Mouse (Mus musculus): ENCODE measurements at regions not wholly inside any gene's neighbourhood (a gene's known extent, or its start where the extent isn't known, plus 50 kb on each side); places are given as distances from the start of the nearest gene placed in this dataset.

DNA sequence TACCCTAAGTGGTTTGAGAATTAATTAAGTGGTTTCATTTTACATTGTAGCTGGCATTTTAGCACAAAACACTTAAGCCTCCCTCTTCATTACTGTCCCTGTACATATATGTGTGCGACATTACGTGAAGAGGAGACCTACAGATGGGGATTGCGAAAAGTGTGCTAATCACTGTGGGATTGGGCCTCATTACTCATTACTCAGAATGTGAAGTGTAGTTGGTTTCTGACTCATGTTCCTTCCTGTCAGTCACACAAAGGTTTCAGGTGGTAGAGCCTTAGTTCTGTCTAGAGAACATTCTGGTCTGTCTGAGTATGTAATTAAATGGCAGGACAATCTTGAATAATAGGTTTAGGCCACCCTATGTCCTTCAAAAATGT lies 349.0 kb upstream of the Adgrl2 start:
- Histone ChIP-seq H3K36me3 (ENCODE audit: control insufficient read depth, insufficient read depth, low read length) (no peaks in the 10 kb centered on the region), H3K4me1 (replicated peaks; ENCODE audit: control insufficient read depth, insufficient read depth, low read length) (no peaks in the 10 kb centered on the region), H3K27me3 (ENCODE audit: control insufficient read depth, insufficient read depth, low read length) (no peaks in the 10 kb centered on the region), H3K4me3 (ENCODE audit: low read depth, low read length) (no peak overlapping the region), H3K4me2 (replicated peaks; ENCODE audit: low read depth, low read length) (no peak overlapping the region), H3K9ac (ENCODE audit: low read depth, low read length) (no peak overlapping the region), H3K27ac (ENCODE audit: low read depth, low read length) (no peak overlapping the region), H3K9me3 (ENCODE audit: control insufficient read depth, low read length) (no peaks in the 10 kb centered on the region)
- ATAC-seq (ENCODE audit: low FRiP score) = no peak
- no peak for DNase-seq (ENCODE audit: low spot score)
- 98% methylated on average over 3 of the region's 3 CpGs for WGBS

DNA sequence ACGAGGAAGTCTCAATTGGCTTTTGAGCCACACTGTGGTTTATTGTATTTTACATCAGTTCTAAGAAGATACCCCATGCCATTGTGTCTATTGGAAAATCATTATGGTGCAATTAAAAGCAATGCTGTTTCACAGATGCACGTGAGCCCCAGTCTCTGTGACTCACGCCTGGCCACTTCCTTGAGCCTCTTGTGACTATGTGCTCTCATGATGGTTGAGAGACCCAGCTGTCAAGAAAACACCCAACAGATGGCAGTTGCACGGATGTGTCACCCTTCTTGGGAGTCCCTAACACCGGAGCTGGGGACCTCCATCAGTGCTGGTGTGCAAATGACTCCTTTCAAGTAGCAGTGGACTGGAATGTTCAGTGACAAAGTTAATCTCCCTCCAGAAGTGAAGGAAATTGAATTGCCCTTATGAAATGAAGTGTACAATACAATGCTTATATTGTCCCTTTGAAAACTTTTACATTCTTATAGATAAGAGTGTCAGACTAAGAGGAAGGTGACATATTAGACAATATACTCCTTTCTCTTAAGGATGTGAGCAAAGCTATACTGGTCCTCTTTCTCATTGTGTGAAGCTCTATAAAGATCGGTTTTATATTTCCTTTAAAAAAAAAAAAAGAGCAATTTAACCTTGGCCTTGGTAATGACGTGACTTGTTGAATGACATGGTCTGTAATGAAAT lies 348.5 kb upstream of the Adgrl2 start:
- ATAC-seq (ENCODE audit: low FRiP score) (no peak), DNase-seq (ENCODE audit: low spot score) (no peak)
- WGBS = 81% methylated on average over 7 of the region's 7 CpGs
- H3K27me3 ChIP-seq (ENCODE audit: control insufficient read depth, insufficient read depth, low read length) = peaks cover under 1% of the 10 kb centered on the region; the same call in 1 of the 2 replicates
- H3K9me3 ChIP-seq (ENCODE audit: control insufficient read depth, low read length) = no peaks in the 10 kb centered on the region
- H3K4me1 ChIP-seq (replicated peaks; ENCODE audit: control insufficient read depth, insufficient read depth, low read length) = no peaks in the 10 kb centered on the region
- H3K4me3 ChIP-seq (ENCODE audit: low read depth, low read length) = no peak overlapping the region
- no peak overlapping the region for H3K27ac ChIP-seq (ENCODE audit: low read depth, low read length)
- H3K9ac ChIP-seq (ENCODE audit: low read depth, low read length) = no peak overlapping the region
- no peak overlapping the region for H3K4me2 ChIP-seq (replicated peaks; ENCODE audit: low read depth, low read length)
- H3K36me3 ChIP-seq (ENCODE audit: control insufficient read depth, insufficient read depth, low read length) = no peaks in the 10 kb centered on the region

DNA sequence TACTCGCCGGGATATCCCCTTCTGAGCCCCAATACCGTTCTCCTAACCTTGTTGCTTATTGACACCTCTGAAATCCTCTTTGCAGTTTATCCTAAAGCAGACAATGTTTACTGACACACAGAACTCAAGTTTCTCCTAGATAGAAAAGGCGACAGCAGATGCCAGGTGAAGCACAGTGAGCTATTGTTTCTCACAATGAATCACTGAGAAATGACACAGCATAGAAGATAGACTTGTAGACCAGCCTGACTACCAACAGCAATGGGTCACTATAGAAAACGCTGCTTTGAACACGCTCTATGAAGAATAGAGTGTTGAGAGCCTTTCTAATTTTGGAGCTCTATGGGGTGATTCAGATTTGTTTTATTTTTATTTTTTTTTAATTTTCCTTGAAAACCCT lies 344.9 kb upstream of the Adgrl2 start:
- H3K36me3 ChIP-seq (ENCODE audit: control insufficient read depth, insufficient read depth, low read length) = no peaks in the 10 kb centered on the region
- no peak overlapping the region for H3K27ac ChIP-seq (ENCODE audit: low read depth, low read length)
- no peaks in the 10 kb centered on the region for H3K9me3 ChIP-seq (ENCODE audit: control insufficient read depth, low read length)
- no peak overlapping the region for H3K4me3 ChIP-seq (ENCODE audit: low read depth, low read length)
- no peak overlapping the region for H3K9ac ChIP-seq (ENCODE audit: low read depth, low read length)
- no peak overlapping the region for H3K4me2 ChIP-seq (replicated peaks; ENCODE audit: low read depth, low read length)
- H3K4me1 ChIP-seq (replicated peaks; ENCODE audit: control insufficient read depth, insufficient read depth, low read length) = peaks cover 2% of the 10 kb centered on the region
- WGBS = 80% methylated on average over 6 of the region's 6 CpGs
- H3K27me3 ChIP-seq (ENCODE audit: control insufficient read depth, insufficient read depth, low read length) = peaks cover 4% of the 10 kb centered on the region; the same call in 1 of the 2 replicates
- ATAC-seq (ENCODE audit: low FRiP score) (no peak), DNase-seq (ENCODE audit: low spot score) (no peak)

DNA sequence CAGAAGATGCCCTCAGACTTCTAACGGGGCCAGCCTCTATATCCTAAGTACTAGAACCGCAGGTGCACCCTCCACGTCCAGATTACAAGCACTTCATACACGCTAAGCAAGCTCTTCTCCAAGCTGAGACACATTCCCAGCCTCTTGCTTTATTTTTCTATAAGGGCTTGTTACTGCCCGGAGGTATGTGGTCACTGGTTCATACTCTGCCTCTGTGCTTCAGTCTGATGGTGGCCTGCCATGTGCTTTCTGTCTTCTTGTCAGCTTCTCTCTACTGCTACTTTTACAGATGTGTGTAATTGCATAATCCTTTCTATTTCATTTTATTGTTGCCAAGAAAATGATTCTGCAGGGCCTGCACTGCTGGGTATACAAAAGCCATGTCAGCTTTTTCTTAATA lies 343.3 kb upstream of the Adgrl2 start:
- ATAC-seq (ENCODE audit: low FRiP score) = no peak
- H3K9me3 ChIP-seq (ENCODE audit: control insufficient read depth, low read length) = no peaks in the 10 kb centered on the region

DNA sequence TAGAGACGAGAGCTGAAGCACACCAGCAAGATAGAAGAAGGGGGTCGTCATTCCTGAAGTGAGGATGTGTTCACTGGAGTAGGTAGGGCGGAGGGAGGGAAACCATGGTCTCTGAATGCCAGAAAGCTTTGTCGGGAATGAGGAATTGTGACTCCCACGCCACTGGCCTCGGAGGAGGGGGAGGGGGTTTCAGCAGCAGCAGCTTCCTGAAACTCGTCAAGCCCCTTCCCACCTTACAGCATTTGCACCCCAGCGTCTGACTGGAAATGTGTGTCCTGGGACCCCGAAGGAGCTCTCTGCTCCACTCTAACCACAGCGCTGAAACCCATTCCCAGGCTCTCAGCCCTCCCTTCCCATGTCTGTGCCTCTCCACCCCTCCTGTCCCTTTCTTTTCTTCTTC lies 342.8 kb upstream of the Adgrl2 start:
- H3K4me1 ChIP-seq (replicated peaks; ENCODE audit: control insufficient read depth, insufficient read depth, low read length) = peaks cover 2% of the 10 kb centered on the region
- H3K36me3 ChIP-seq (ENCODE audit: control insufficient read depth, insufficient read depth, low read length) = no peaks in the 10 kb centered on the region
- H3K9me3 ChIP-seq (ENCODE audit: control insufficient read depth, low read length) = no peaks in the 10 kb centered on the region
- no peak overlapping the region for H3K4me3 ChIP-seq (ENCODE audit: low read depth, low read length)
- H3K4me2 ChIP-seq (replicated peaks; ENCODE audit: low read depth, low read length) = no peak overlapping the region
- WGBS = 35% methylated on average over 10 of the region's 10 CpGs
- H3K27ac ChIP-seq (ENCODE audit: low read depth, low read length) = no peak overlapping the region
- DNase-seq (ENCODE audit: low spot score) (no peak), ATAC-seq (ENCODE audit: low FRiP score) (no peak)
- peaks cover 4% of the 10 kb centered on the region; the same call in 1 of the 2 replicates for H3K27me3 ChIP-seq (ENCODE audit: control insufficient read depth, insufficient read depth, low read length)
- no peak overlapping the region for H3K9ac ChIP-seq (ENCODE audit: low read depth, low read length)

More for the DNA sequence above, 343.3 kb upstream of the Adgrl2 start:
- H3K27ac ChIP-seq (ENCODE audit: low read depth, low read length) = no peak overlapping the region
- H3K4me1 ChIP-seq (replicated peaks; ENCODE audit: control insufficient read depth, insufficient read depth, low read length) = peaks cover 2% of the 10 kb centered on the region
- 75% methylated on average over 5 of the region's 5 CpGs for WGBS
- H3K4me3 ChIP-seq (ENCODE audit: low read depth, low read length) = no peak overlapping the region
- no peak overlapping the region for H3K9ac ChIP-seq (ENCODE audit: low read depth, low read length)
- H3K27me3 ChIP-seq (ENCODE audit: control insufficient read depth, insufficient read depth, low read length) = peaks cover 4% of the 10 kb centered on the region; the same call in 1 of the 2 replicates
- H3K36me3 ChIP-seq (ENCODE audit: control insufficient read depth, insufficient read depth, low read length) = no peaks in the 10 kb centered on the region
- no peak overlapping the region for H3K4me2 ChIP-seq (replicated peaks; ENCODE audit: low read depth, low read length)
- no peak for DNase-seq (ENCODE audit: low spot score)

DNA sequence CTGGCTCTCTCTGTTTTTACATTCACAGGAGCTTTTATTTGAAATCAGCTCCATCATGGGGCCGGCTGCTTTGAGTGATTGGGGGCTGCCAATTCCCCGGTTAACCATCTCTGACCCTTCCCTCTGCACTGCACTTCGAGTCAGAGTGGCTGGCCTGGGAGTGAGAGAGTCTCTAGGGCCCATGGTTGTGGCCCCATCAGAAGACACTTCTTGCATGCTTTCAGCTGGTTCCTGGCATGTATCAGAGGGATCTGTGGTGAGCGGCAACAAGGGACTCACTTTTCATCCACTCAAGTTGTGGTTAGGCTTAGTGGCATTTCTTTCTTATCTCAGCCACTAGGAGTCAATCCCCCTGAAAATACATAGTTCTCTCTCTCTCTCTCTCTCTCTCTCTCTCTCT lies 341.8 kb upstream of the Adgrl2 start:
- Histone ChIP-seq H3K4me2 (replicated peaks; ENCODE audit: low read depth, low read length) (no peak overlapping the region), H3K4me3 (ENCODE audit: low read depth, low read length) (no peak overlapping the region), H3K36me3 (ENCODE audit: control insufficient read depth, insufficient read depth, low read length) (no peaks in the 10 kb centered on the region), H3K27me3 (ENCODE audit: control insufficient read depth, insufficient read depth, low read length) (peaks cover 4% of the 10 kb centered on the region; the same call in 1 of the 2 replicates), H3K27ac (ENCODE audit: low read depth, low read length) (no peak overlapping the region), H3K9me3 (ENCODE audit: control insufficient read depth, low read length) (no peaks in the 10 kb centered on the region), H3K4me1 (replicated peaks; ENCODE audit: control insufficient read depth, insufficient read depth, low read length) (peaks cover 2% of the 10 kb centered on the region), H3K9ac (ENCODE audit: low read depth, low read length) (no peak overlapping the region)
- DNase-seq (ENCODE audit: low spot score) (no peak), ATAC-seq (ENCODE audit: low FRiP score) (no peak)
- WGBS = 13% methylated on average over 4 of the region's 4 CpGs

DNA sequence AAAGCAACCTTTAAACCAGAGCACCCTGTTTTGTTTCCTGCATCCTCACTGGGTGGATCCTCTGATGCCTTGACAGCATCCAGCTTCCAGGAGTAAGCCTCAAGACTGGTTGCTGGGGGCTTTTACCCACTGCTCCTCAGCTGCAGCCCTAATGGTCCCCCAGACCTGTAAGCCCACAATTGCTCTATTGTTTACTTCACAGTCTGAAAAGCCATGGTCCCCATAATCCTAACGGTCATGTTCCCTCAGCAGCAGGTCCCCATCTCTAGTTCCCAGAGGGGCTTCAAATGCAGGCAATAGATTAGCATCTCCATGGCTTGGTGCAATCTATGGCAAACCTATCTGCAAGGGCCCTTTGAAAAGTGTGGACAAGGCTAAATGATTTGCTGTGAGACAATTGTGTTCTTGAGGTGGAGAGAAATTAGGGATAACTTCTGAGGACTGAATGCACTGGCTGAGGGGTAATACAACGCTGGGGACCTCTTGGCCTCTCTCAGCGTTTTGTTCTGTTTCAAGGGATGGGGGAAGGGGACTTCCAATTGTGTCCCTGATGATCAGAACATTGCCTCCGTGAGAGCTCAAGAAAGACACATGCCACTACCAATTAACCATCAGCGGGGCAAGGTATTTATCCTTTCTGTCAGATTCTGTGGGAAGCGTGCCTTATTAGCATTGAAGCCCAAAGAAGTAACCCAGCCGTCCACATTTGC lies 341.1 kb upstream of the Adgrl2 start:
- H3K27ac ChIP-seq (ENCODE audit: low read depth, low read length) = no peak overlapping the region
- peaks cover 2% of the 10 kb centered on the region for H3K4me1 ChIP-seq (replicated peaks; ENCODE audit: control insufficient read depth, insufficient read depth, low read length)
- H3K4me3 ChIP-seq (ENCODE audit: low read depth, low read length) = no peak overlapping the region
- no peak overlapping the region for H3K9ac ChIP-seq (ENCODE audit: low read depth, low read length)
- no peaks in the 10 kb centered on the region for H3K36me3 ChIP-seq (ENCODE audit: control insufficient read depth, insufficient read depth, low read length)
- ATAC-seq (ENCODE audit: low FRiP score) (peak; percentile 58), DNase-seq (ENCODE audit: low spot score) (no peak)
- peaks cover 4% of the 10 kb centered on the region; the same call in 1 of the 2 replicates for H3K27me3 ChIP-seq (ENCODE audit: control insufficient read depth, insufficient read depth, low read length)
- WGBS = 15% methylated on average over 7 of the region's 7 CpGs
- no peaks in the 10 kb centered on the region for H3K9me3 ChIP-seq (ENCODE audit: control insufficient read depth, low read length)
- H3K4me2 ChIP-seq (replicated peaks; ENCODE audit: low read depth, low read length) = no peak overlapping the region

DNA sequence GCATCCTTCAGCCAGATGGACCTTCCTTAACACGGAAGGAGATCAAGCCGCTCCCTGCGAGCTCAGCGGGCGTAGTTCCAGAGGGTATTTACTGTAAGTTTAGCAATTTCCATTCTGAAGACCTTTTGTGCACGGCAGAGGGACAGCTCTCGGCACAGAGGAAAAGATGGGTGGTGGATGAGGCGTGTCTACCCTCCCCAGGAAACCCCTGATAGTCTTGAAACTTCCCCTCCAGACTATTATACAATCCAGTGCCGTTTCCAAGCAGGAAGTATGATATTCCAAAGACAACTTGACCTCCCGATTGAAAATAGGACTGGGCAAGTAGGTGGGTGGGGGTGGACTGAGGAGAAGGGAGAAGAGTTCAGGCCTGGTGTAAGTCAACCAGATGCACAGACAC lies 340.4 kb upstream of the Adgrl2 start:
- H3K9me3 ChIP-seq (ENCODE audit: control insufficient read depth, low read length) = no peaks in the 10 kb centered on the region
- H3K36me3 ChIP-seq (ENCODE audit: control insufficient read depth, insufficient read depth, low read length) = no peaks in the 10 kb centered on the region
- H3K4me2 ChIP-seq (replicated peaks; ENCODE audit: low read depth, low read length) = no peak overlapping the region
- no peak overlapping the region for H3K4me3 ChIP-seq (ENCODE audit: low read depth, low read length)
- no peak overlapping the region for H3K9ac ChIP-seq (ENCODE audit: low read depth, low read length)
- WGBS = 78% methylated on average over 10 of the region's 10 CpGs
- H3K27ac ChIP-seq (ENCODE audit: low read depth, low read length) = no peak overlapping the region
- H3K27me3 ChIP-seq (ENCODE audit: control insufficient read depth, insufficient read depth, low read length) = peaks cover 4% of the 10 kb centered on the region; the same call in 1 of the 2 replicates
- no peak for ATAC-seq (ENCODE audit: low FRiP score)
- peaks cover 2% of the 10 kb centered on the region for H3K4me1 ChIP-seq (replicated peaks; ENCODE audit: control insufficient read depth, insufficient read depth, low read length)
- no peak for DNase-seq (ENCODE audit: low spot score)

DNA sequence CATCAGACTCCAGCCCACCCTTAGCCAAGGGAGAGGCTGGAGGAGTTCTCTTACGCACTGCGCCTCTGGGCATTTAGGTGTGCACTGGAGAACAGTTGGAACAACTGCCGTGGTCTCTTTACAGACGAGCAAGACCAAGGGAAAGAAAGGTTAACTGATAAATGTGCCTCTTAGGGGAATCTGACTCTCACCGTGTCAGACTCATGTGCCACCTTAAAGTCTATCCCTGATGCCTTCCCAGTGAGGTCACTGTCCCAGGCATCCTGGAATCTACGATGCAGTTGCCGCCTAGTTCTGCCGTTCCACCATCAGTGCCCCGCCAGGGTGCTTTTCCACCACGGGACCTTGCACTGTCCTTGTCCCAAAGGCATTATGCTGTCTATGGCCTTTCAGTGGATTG lies 339.7 kb upstream of the Adgrl2 start:
- H3K4me1 ChIP-seq (replicated peaks; ENCODE audit: control insufficient read depth, insufficient read depth, low read length) = peaks cover 2% of the 10 kb centered on the region
- DNase-seq (ENCODE audit: low spot score) = no peak
- no peak for ATAC-seq (ENCODE audit: low FRiP score)
- no peaks in the 10 kb centered on the region for H3K36me3 ChIP-seq (ENCODE audit: control insufficient read depth, insufficient read depth, low read length)
- no peak overlapping the region for H3K4me3 ChIP-seq (ENCODE audit: low read depth, low read length)
- 89% methylated on average over 10 of the region's 10 CpGs for WGBS
- H3K9me3 ChIP-seq (ENCODE audit: control insufficient read depth, low read length) = no peaks in the 10 kb centered on the region
- H3K27ac ChIP-seq (ENCODE audit: low read depth, low read length) = no peak overlapping the region
- no peak overlapping the region for H3K4me2 ChIP-seq (replicated peaks; ENCODE audit: low read depth, low read length)
- H3K27me3 ChIP-seq (ENCODE audit: control insufficient read depth, insufficient read depth, low read length) = peaks cover 4% of the 10 kb centered on the region; the same call in 1 of the 2 replicates
- no peak overlapping the region for H3K9ac ChIP-seq (ENCODE audit: low read depth, low read length)
